Mouse (Mus musculus) testis, postnatal 14 days (tissue): ENCODE measurements around the gene Ranbp3l.

Experiments used
- DNase-seq: peaks from one replicate; pipeline ENCODE4 v3.0.0; 2021; ENCODE audit warnings: low spot score

Ranbp3l gene

GRCm38 (mm10) chr15:9070912-9071555 lies 103.3 kb downstream of the Ranbp3l start, which contains the start of gene Nadk2:
Gene Nadk2, plus strand, starts transcription at chr15:9071260.
- DNase-seq = peak; percentile 98

- DNase-seq = peak; percentile 53
These were observed 104.1 kb downstream of the Ranbp3l start for GRCm38 (mm10) chr15:9071556-9072544.

GRCm38 (mm10) chr15:9072630-9073029 lies 104.9 kb downstream of the Ranbp3l start:
- peak; percentile 19 for DNase-seq

GRCm38 (mm10) chr15:9073067-9073608 lies 105.4 kb downstream of the Ranbp3l start:
- DNase-seq = no peak

GRCm38 (mm10) chr15:9073684-9074083 lies 105.9 kb downstream of the Ranbp3l start:
- no peak for DNase-seq

- no peak for DNase-seq
These were observed 106.4 kb downstream of the Ranbp3l start for GRCm38 (mm10) chr15:9074139-9074538.

GRCm38 (mm10) chr15:9074671-9075070 lies 106.9 kb downstream of the Ranbp3l start:
- no peak for DNase-seq

GRCm38 (mm10) chr15:9075608-9076200 lies 108.0 kb downstream of the Ranbp3l start:
- DNase-seq = no peak

GRCm38 (mm10) chr15:9078481-9079300 lies 110.9 kb downstream of the Ranbp3l start:
- no peak for DNase-seq

GRCm38 (mm10) chr15:9079626-9080025 lies 111.9 kb downstream of the Ranbp3l start:
- no peak for DNase-seq

GRCm38 (mm10) chr15:9080206-9080605 lies 112.5 kb downstream of the Ranbp3l start:
- no peak for DNase-seq

- DNase-seq = no peak
These were observed 113.5 kb downstream of the Ranbp3l start for GRCm38 (mm10) chr15:9081294-9081693.

- no peak for DNase-seq
These were observed 115.0 kb downstream of the Ranbp3l start for GRCm38 (mm10) chr15:9082753-9083152.

- no peak for DNase-seq
These were observed 119.1 kb downstream of the Ranbp3l start for GRCm38 (mm10) chr15:9086813-9087212.

- DNase-seq = no peak
These were observed 119.7 kb downstream of the Ranbp3l start for GRCm38 (mm10) chr15:9087421-9087820.

- DNase-seq = no peak
These were observed 120.3 kb downstream of the Ranbp3l start for GRCm38 (mm10) chr15:9087895-9088682.

- DNase-seq = no peak
These were observed 120.9 kb downstream of the Ranbp3l start for GRCm38 (mm10) chr15:9088683-9089072.

- DNase-seq = no peak
These were observed 121.5 kb downstream of the Ranbp3l start for GRCm38 (mm10) chr15:9089136-9089720.

GRCm38 (mm10) chr15:9090662-9091061 lies 122.9 kb downstream of the Ranbp3l start:
- DNase-seq = no peak
